Mouse (Mus musculus) erythroblast, adult 5-6 weeks (primary cell): ENCODE measurements around the gene Zfp82. TPM values are rescaled to one million over a fixed set of nuclear protein-coding genes. Genes with fewer than 3 reads are reported as not detected.
A peak's percentile ranks its signal among the peaks of the same experiment; 100 is the strongest.
"Not testable (repeated sequence)": the region's sequence is repeated elsewhere in the genome, so short reads cannot be mapped to it uniquely, and the experiment has no call there.

Experiments
- ATAC-seq: replicated peaks from 2 replicates; pipeline ENCODE4 v1.8.0; 2016; ENCODE audit warnings: moderate number of reproducible peaks, mild to moderate bottlenecking, moderate TSS enrichment, inconsistent platforms; ENCODE audit not compliant: poor library complexity, low FRiP score, severe bottlenecking
- total RNA-seq, 2 experiments: library from RNA; stranded (forward) in 1 of 2; stranded (reverse) in 1 of 2; fragments of 150-400 nt in 1 of 2; fragments of 200-764, 138-1000 nt in 1 of 2; gene quantifications; 2 replicates each; pipeline versions ENCODE4 v1.2.3 to v1.2.4; 2015 to 2017; ENCODE audit warnings: low replicate concordance in 2 of 2

Gene Zfp82
- not detected in 2 replicates for total RNA-seq (2015; ENCODE audit: low replicate concordance)
- 0.84 TPM in 1 of 2 replicates, not detected in the other for total RNA-seq (2017; ENCODE audit: low replicate concordance)

GRCm38 (mm10) chr7:30072146-30073028 is at the start of gene Zfp82:
Zfp82 (minus strand) TSS chr7:30072900.
- peak; percentile 95 for ATAC-seq

GRCm38 (mm10) chr7:30122188-30122530 is 49.5 kb upstream of the Zfp82 start:
- ATAC-seq = no peak

- peak; percentile 92 for ATAC-seq
Measured at GRCm38 (mm10) chr7:30121308-30122187, 48.8 kb upstream of the Zfp82 start, which contains the start of gene Zfp382. Zfp382 (plus strand) TSS chr7:30121942.

- not testable (repeated sequence) for ATAC-seq
Measured at GRCm38 (mm10) chr7:30117935-30118334, 45.2 kb upstream of the Zfp82 start.

- no peak for ATAC-seq
Measured at GRCm38 (mm10) chr7:30116076-30116475, 43.4 kb upstream of the Zfp82 start.

GRCm38 (mm10) chr7:30099297-30099696 is 26.6 kb upstream of the Zfp82 start:
- no peak for ATAC-seq

- ATAC-seq = no peak
Measured at GRCm38 (mm10) chr7:30095551-30096125, 22.9 kb upstream of the Zfp82 start.

GRCm38 (mm10) chr7:30094646-30095429 is 22.1 kb upstream of the Zfp82 start, which contains the start of gene Zfp260:
Zfp260 (plus strand) TSS chr7:30094777.
- peak; percentile 74 for ATAC-seq

GRCm38 (mm10) chr7:30093918-30094415 is 21.3 kb upstream of the Zfp82 start:
- no peak for ATAC-seq

- no peak for ATAC-seq
Measured at GRCm38 (mm10) chr7:30092666-30093065, 20.0 kb upstream of the Zfp82 start.

GRCm38 (mm10) chr7:30090970-30091585 is 18.4 kb upstream of the Zfp82 start:
- no peak; the same call in 1 of the 2 replicates for ATAC-seq

GRCm38 (mm10) chr7:30090092-30090969 is 17.6 kb upstream of the Zfp82 start, which contains the start of the genes Gm26920 and Zfp566:
Gm26920 (minus strand) TSS chr7:30090410.
Zfp566 (minus strand) TSS chr7:30090527.
- peak; percentile 90 for ATAC-seq

- ATAC-seq = no peak
Measured at GRCm38 (mm10) chr7:30089405-30089804, 16.7 kb upstream of the Zfp82 start.

- no peak for ATAC-seq
Measured at GRCm38 (mm10) chr7:30086524-30086923, 13.8 kb upstream of the Zfp82 start.

GRCm38 (mm10) chr7:30064622-30065021 is 8.1 kb downstream of the Zfp82 start:
- ATAC-seq = 0 out of 2 replicates have a peak, but pooled peaks have one; percentile 26

- ATAC-seq = no peak
Measured at GRCm38 (mm10) chr7:30062478-30062877, 10.2 kb downstream of the Zfp82 start.

GRCm38 (mm10) chr7:30060341-30060740 is 12.4 kb downstream of the Zfp82 start:
- ATAC-seq = no peak
